Mouse (Mus musculus): Measurements from ENCODE around the gene Cox7a2l. TPM values are rescaled to one million over a fixed set of nuclear protein-coding genes. Genes with fewer than 3 reads are reported as not detected.
A peak's percentile ranks its signal among the peaks of the same experiment; 100 is the strongest.

Cox7a2l gene
- polyA plus RNA-seq, 1 experiment from 2014 or later = 127 TPM

DNA sequence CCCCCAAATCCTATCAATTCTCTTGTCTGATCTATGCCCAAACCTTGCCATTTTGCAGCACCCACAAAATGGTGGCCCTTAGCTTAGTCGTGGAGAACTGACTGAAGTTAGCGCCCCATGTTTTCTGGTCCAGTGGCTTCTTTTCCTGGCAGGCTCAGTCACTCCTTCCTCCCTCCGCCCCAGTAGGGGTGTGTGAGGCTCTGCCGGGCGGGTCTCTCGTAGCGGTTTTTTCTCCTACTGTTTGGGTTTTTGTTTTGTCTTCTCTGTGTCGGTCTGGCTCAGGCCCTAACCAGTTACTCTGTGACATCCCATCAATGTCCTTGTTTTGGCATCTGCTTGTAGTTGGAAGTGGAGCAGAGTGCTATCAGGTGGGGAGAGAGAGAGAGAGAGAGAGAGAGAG, 8.5 kb upstream of the Cox7a2l start:
- Histone ChIP-seq H3K9me3 (no peaks in the 10 kb centered on the region), H3K9ac (replicated peaks) (no peak overlapping the region), H3K27me3 (peaks cover 6% of the 10 kb centered on the region; the same call in 1 of the 2 replicates), H3K27ac (no peak overlapping the region), H3K4me1 (replicated peaks) (peaks cover 28% of the 10 kb centered on the region), H3K4me2 (no peak overlapping the region; the same call in 1 of the 2 replicates), H3K4me3 (replicated peaks) (no peak overlapping the region), H3K36me3 (no peaks in the 10 kb centered on the region)
- no peak for ATAC-seq (ENCODE audit: insufficient number of reproducible peaks, insufficient read depth, low FRiP score, low TSS enrichment, low read depth)
- WGBS = 15% methylated on average over 8 of the region's 8 CpGs

DNA sequence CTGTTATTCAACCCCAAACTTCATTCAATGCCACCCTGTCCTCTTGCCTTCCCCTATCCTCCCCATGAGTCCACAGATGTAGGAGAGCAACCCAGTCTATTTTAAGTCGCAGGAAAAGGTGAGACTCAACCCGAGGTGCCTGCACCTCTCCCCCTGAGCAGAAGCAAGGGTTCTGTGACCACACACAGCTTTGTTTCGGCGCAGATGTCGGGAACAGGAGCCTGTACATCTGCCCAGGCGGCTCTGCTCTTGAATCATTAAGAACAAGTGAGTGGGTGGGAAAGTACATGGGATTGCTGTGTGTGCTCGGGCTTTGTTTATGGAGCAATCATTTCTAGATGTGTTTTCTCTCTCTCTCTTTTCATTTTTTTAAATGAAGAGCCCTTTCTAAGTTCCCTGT, 7.6 kb upstream of the Cox7a2l start:
- H3K4me2 ChIP-seq = no peak overlapping the region

GRCm38 (mm10) chr17:83522590-83523379, 5.7 kb upstream of the Cox7a2l start:
- Histone ChIP-seq H3K36me3 (no peaks in the 10 kb centered on the region), H3K4me3 (replicated peaks) (no peak overlapping the region), H3K4me2 (no peak overlapping the region), H3K9ac (replicated peaks) (no peak overlapping the region), H3K27me3 (peaks cover 6% of the 10 kb centered on the region; the same call in 1 of the 2 replicates), H3K9me3 (no peaks in the 10 kb centered on the region), H3K4me1 (replicated peaks) (peaks cover 24% of the 10 kb centered on the region), H3K27ac (no peak overlapping the region)
- 65% methylated on average over 7 of the region's 7 CpGs for WGBS
- ATAC-seq (ENCODE audit: insufficient number of reproducible peaks, insufficient read depth, low FRiP score, low TSS enrichment, low read depth) = no peak

More for the DNA sequence above, 7.6 kb upstream of the Cox7a2l start:
- no peak overlapping the region for H3K9ac ChIP-seq (replicated peaks)
- H3K9me3 ChIP-seq = no peaks in the 10 kb centered on the region
- no peaks in the 10 kb centered on the region for H3K36me3 ChIP-seq
- no peak for ATAC-seq (ENCODE audit: insufficient number of reproducible peaks, insufficient read depth, low FRiP score, low TSS enrichment, low read depth)
- WGBS = 60% methylated on average over 7 of the region's 7 CpGs
- H3K4me3 ChIP-seq (replicated peaks) = no peak overlapping the region
- H3K27ac ChIP-seq = no peak overlapping the region
- peaks cover 6% of the 10 kb centered on the region; the same call in 1 of the 2 replicates for H3K27me3 ChIP-seq
- H3K4me1 ChIP-seq (replicated peaks) = peaks cover 28% of the 10 kb centered on the region

GRCm38 (mm10) chr17:83521881-83522280, 4.8 kb upstream of the Cox7a2l start:
- no peaks in the 10 kb centered on the region for H3K36me3 ChIP-seq
- no peak overlapping the region for H3K4me3 ChIP-seq (replicated peaks)
- H3K27ac ChIP-seq = no peak overlapping the region
- no peak for ATAC-seq (ENCODE audit: insufficient number of reproducible peaks, insufficient read depth, low FRiP score, low TSS enrichment, low read depth)
- 84% methylated on average over 4 of the region's 4 CpGs for WGBS
- no peak overlapping the region for H3K4me2 ChIP-seq
- H3K9ac ChIP-seq (replicated peaks) = no peak overlapping the region
- H3K9me3 ChIP-seq = no peaks in the 10 kb centered on the region
- peaks cover 15% of the 10 kb centered on the region for H3K4me1 ChIP-seq (replicated peaks)
- peaks cover 6% of the 10 kb centered on the region; the same call in 1 of the 2 replicates for H3K27me3 ChIP-seq

- Histone ChIP-seq H3K36me3 (no peaks in the 10 kb centered on the region), H3K27me3 (no peaks in the 10 kb centered on the region), H3K27ac (peak overlapping the region; percentile 75), H3K4me2 (peak overlapping the region; percentile 87), H3K4me1 (replicated peaks) (peaks cover 19% of the 10 kb centered on the region), H3K9ac (replicated peaks) (peak overlapping the region; percentile 89), H3K9me3 (no peaks in the 10 kb centered on the region), H3K4me3 (replicated peaks) (peak overlapping the region; percentile 96)
- under 1% methylated on average over 33 of the region's 33 CpGs for WGBS
- ATAC-seq (ENCODE audit: insufficient number of reproducible peaks, insufficient read depth, low FRiP score, low TSS enrichment, low read depth) = peak; percentile 99
Measured at GRCm38 (mm10) chr17:83514213-83514701, 2.9 kb downstream of the Cox7a2l start.

DNA sequence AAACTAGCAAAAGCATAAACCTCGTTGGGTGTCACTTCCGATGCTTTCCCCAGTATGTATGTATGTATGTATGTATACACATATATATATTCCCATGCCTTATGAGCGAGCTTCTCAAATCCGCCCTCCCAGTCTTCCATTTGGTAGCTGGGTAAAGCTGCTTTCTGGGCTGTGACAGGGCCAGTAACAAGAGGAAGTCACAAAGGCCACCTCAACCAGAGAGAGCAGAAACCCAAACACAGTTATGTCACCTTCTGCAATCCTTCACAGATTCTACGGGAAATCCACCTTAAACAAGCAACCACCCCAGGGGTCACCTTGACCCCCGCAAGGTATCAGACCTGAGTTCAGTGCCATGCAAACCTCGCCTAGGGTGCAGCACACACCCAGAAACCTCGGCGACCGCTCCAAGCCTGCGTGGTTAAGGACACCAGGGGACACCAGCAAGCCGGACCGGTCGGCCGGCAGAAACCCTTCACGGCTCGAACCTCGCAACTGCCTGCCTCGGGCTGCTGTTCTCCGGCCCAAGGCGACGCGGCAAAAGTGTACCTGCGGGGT, 3.4 kb downstream of the Cox7a2l start:
- peaks cover 19% of the 10 kb centered on the region for H3K4me1 ChIP-seq (replicated peaks)
- peak overlapping the region; percentile 75 for H3K27ac ChIP-seq
- no peak for ATAC-seq (ENCODE audit: insufficient number of reproducible peaks, insufficient read depth, low FRiP score, low TSS enrichment, low read depth)
- H3K9ac ChIP-seq (replicated peaks) = peak overlapping the region; percentile 89
- no peaks in the 10 kb centered on the region for H3K27me3 ChIP-seq
- H3K9me3 ChIP-seq = no peaks in the 10 kb centered on the region
- H3K4me2 ChIP-seq = peak overlapping the region; percentile 87
- H3K36me3 ChIP-seq = no peaks in the 10 kb centered on the region
- 3% methylated on average over 24 of the region's 24 CpGs for WGBS
- H3K4me3 ChIP-seq (replicated peaks) = peak overlapping the region; percentile 96

DNA sequence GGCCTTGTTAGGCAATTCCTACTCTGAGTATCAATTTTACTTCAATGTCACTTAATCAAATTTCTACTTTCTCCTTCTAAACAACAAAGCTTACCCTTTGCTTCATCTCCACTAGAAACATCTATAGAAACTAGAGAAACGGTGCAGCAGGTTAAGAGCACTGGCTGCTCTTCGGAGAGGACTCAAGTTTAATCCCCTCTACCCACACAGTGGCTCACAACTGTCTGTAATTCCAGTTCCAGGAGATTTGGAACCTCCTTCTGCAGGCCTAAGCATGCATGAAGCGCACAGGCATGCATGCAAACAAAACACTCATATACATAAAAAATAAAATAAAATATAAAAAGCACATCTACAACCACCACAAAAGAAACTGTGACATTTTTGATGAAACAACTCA, 5.0 kb downstream of the Cox7a2l start:
- Histone ChIP-seq H3K4me2 (no peak overlapping the region), H3K27ac (no peak overlapping the region), H3K27me3 (no peaks in the 10 kb centered on the region), H3K36me3 (peaks cover 9% of the 10 kb centered on the region; the same call in 1 of the 2 replicates), H3K4me1 (replicated peaks) (peaks cover 19% of the 10 kb centered on the region), H3K9ac (replicated peaks) (no peak overlapping the region), H3K9me3 (no peaks in the 10 kb centered on the region), H3K4me3 (replicated peaks) (no peak overlapping the region)
- no peak for ATAC-seq (ENCODE audit: insufficient number of reproducible peaks, insufficient read depth, low FRiP score, low TSS enrichment, low read depth)
- WGBS = 89% methylated on average over 3 of the region's 3 CpGs

DNA sequence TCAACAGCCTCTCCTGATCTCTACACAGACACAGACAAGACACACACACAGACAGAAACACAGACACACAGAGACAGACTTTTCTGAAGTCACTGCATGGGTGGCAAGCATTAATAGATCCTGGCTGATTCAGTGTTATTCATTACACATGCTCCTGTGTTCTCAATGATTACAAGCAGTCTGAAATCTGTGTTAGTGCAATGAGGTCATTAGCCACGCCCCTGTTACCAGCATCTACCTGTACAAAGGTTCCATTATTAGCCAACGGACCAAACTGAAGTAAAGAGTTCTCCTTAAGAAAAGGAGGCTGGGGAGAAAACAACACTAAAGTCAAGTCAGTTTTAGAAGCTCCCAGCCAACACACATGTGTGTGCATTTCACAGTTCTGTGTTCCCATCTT, 13.4 kb downstream of the Cox7a2l start:
- no peak overlapping the region for H3K4me2 ChIP-seq
- no peak for ATAC-seq (ENCODE audit: insufficient number of reproducible peaks, insufficient read depth, low FRiP score, low TSS enrichment, low read depth)
- no peak overlapping the region for H3K9ac ChIP-seq (replicated peaks)
- 0 out of 2 replicates have a peak overlapping the region, but pooled peaks have one; percentile 7 for H3K27ac ChIP-seq
- 82% methylated on average over 2 of the region's 2 CpGs for WGBS
- H3K4me3 ChIP-seq (replicated peaks) = no peak overlapping the region
- peaks cover 4% of the 10 kb centered on the region; the same call in 1 of the 2 replicates for H3K9me3 ChIP-seq
- H3K27me3 ChIP-seq = no peaks in the 10 kb centered on the region
- no peaks in the 10 kb centered on the region for H3K4me1 ChIP-seq (replicated peaks)
- H3K36me3 ChIP-seq = peaks cover 61% of the 10 kb centered on the region

DNA sequence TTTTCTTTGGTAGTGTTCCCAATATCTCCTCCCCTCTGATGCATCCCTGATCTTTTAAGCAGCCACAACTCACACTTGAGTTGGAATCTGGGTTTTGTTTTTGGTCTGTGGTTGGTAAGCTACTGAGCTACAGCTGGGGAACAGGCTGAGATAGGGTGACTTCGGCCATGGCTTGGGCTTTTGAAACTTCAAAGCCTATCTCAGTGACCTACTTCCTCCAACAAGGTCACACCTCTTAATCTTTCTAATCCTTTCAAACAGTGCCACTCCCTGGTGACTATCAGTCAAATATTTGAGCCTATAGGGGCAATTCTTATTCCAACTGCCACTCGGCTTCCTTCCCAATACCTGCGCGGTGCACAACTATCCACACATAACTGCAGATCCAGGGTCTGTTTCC, 17.4 kb downstream of the Cox7a2l start:
- peaks cover 4% of the 10 kb centered on the region; the same call in 1 of the 2 replicates for H3K9me3 ChIP-seq
- no peak overlapping the region for H3K9ac ChIP-seq (replicated peaks)
- ATAC-seq (ENCODE audit: insufficient number of reproducible peaks, insufficient read depth, low FRiP score, low TSS enrichment, low read depth) = no peak
- H3K4me1 ChIP-seq (replicated peaks) = no peaks in the 10 kb centered on the region
- 91% methylated on average over 4 of the region's 4 CpGs for whole genome bisulfite sequencing
- peaks cover 65% of the 10 kb centered on the region for H3K36me3 ChIP-seq
- no peak overlapping the region for H3K4me2 ChIP-seq
- H3K4me3 ChIP-seq (replicated peaks) = no peak overlapping the region
- no peak overlapping the region for H3K27ac ChIP-seq
- no peaks in the 10 kb centered on the region for H3K27me3 ChIP-seq

- 93% methylated on average over 5 of the region's 5 CpGs for WGBS
- Histone ChIP-seq H3K9ac (replicated peaks) (no peak overlapping the region), H3K27ac (no peak overlapping the region), H3K4me2 (no peak overlapping the region), H3K36me3 (peaks cover 61% of the 10 kb centered on the region), H3K4me1 (replicated peaks) (no peaks in the 10 kb centered on the region), H3K9me3 (peaks cover 4% of the 10 kb centered on the region; the same call in 1 of the 2 replicates), H3K27me3 (no peaks in the 10 kb centered on the region), H3K4me3 (replicated peaks) (no peak overlapping the region)
- no peak for ATAC-seq (ENCODE audit: insufficient number of reproducible peaks, insufficient read depth, low FRiP score, low TSS enrichment, low read depth)
Measured at GRCm38 (mm10) chr17:83498889-83499288, 18.2 kb downstream of the Cox7a2l start.

GRCm38 (mm10) chr17:83487762-83488161, 29.4 kb downstream of the Cox7a2l start:
- Histone ChIP-seq H3K4me3 (replicated peaks) (no peak overlapping the region), H3K4me2 (no peak overlapping the region), H3K4me1 (replicated peaks) (no peaks in the 10 kb centered on the region), H3K27me3 (no peaks in the 10 kb centered on the region), H3K9ac (replicated peaks) (no peak overlapping the region), H3K36me3 (peaks cover 2% of the 10 kb centered on the region; the same call in 1 of the 2 replicates), H3K9me3 (peaks cover 14% of the 10 kb centered on the region), H3K27ac (no peak overlapping the region)
- ATAC-seq (ENCODE audit: insufficient number of reproducible peaks, insufficient read depth, low FRiP score, low TSS enrichment, low read depth) = no peak
- 50% methylated on average over 3 of the region's 3 CpGs for WGBS

All from limb, embryonic 12.5 days (tissue).